Mouse (Mus musculus): Measurements from ENCODE around the gene Hapln1.

Gene Hapln1

DNA sequence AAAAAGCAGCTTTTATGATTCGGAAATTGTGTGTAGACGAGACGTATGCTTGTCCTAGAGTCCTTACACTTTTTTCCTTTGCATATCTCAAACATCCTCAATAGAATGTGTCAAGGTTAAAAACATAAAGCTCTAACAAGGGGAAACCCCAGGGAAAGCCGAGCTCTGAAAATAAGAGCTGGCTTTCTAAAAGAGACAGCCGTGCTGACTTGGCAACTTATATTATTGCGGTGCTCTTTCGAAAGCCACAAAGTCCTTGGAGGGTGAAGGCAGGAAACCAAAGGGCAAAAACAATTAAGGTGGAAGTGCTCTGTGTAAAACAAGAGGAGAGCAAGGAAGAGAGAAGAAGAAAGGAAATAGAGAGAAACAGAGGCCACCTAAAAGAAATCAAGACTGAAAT is 60.9 kb downstream of the Hapln1 start:
- DNase-seq (ENCODE audit: low spot score): no peak

DNA sequence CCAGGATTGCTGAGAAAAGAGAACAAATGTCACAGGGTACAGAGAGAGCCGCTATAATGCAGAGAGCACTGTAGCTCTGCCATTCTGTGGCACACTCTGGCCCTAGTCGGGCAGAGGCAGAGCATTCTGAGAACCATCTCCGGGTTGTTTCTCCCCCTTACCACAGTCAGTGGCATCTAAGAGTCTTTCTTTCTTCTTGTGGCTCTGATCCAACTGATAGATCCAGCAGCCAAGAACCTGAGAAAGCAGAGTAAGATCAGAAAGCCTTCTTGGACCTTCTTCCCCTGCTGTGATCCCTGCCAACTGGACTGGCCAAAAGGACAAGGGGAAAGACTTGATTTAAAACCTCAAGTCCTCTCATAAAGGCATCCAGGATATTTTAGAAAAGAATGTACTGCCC is 63.7 kb downstream of the Hapln1 start:
- no peak for DNase-seq (ENCODE audit: low spot score)

DNA sequence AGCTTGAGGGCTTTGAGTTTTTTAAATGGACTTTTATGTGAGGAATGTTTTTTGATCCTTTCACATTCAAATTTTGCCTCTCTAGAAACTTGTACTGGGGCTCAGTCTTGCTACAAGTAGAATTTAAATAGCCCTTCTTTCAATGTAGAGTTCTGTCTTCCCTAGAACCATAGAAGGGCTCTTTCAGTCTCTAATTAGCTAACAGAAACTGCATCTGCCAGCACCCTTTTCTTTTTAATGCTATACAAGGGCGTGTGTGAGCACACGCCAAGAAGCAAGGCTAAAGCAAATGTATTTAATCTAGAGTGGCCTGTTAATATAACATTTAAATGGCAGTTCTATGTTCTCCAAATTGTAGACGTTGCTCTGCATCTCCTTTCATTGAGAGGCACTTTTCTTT is 67.8 kb downstream of the Hapln1 start:
- DNase-seq (ENCODE audit: low spot score): no peak

DNA sequence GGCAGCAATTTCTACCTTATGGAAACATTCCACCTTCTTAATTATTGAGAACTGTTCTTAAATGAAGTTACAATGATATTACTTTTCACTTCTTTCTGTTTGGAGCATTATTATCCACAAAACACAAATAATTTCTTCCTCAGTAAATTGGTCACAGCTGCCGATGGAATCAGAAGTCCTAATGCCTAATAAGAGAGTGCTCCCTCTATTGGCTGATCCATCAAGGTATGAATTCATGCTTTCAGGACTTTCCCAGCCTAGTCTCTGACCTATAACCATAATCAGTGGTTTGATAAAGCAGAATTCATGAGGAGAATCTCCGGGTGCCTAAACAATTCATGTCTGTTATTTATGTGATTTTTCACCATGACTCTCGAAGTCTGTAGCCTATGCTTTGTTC is 79.5 kb downstream of the Hapln1 start:
- DNase-seq (ENCODE audit: low spot score): no peak

DNA sequence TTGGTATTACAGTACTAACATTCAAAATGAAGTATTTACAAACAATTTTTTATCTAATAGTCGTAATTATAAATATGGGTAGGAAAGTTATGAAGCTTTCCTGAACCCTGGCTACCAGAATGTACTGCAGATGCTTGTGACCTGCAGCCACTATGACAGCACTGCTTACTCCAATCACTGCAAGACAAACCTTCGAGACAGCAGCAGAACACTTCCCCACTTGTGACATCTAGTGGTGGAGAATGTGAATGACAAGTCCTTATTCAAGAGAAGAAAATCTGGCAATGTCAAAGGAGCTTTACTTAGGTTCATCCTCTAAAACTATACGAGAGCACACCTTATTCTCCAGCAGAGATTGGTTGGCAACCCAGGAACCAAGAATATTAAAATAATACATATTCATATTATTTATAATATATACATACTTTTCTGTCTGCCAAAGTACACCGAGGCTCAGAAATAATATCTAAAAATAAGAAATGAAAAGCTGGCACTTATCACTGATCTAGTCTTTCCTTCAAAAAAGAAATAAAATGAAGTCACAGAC is 94.6 kb downstream of the Hapln1 start:
- peak; percentile 44 for DNase-seq (ENCODE audit: low spot score)

DNA sequence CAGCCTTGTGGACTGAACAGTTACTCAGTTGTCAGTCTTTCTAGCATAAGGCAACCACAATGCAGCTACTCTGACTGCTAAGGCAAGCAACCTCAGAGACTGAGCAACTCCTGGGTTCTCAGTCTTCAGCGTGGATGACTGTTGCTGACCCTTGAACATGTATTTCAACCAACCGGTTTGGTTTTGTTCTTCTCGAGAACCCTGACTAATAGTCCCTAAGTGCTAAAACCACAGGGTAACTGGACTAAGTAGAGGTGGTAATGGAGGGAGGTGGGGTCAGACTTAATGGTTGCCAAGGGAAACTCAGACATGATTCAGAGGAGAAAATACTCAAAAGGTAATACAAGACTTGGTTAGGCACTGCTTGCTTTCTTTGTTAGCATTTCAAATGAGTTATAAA is 97.4 kb downstream of the Hapln1 start:
- no peak for DNase-seq (ENCODE audit: low spot score)

DNA sequence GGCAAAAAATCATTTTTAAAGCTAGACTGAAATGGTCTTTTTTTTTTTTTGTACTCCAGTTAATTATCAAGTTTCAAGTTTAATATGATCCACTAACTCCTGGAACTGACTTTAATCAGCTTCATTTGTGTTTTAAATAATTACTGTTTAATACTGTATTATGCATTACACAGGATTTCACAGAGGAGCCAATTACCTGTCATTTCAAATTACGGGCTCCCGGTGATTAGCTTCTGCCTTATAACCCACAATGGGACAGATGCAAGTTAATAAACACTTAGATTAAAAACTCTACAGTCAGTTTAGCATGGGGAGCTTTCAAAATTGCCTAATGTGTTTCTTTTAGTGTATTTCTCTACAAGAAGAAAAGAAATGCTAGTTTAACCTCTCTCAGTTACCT is 106.0 kb downstream of the Hapln1 start:
- no peak for DNase-seq (ENCODE audit: low spot score)

DNA sequence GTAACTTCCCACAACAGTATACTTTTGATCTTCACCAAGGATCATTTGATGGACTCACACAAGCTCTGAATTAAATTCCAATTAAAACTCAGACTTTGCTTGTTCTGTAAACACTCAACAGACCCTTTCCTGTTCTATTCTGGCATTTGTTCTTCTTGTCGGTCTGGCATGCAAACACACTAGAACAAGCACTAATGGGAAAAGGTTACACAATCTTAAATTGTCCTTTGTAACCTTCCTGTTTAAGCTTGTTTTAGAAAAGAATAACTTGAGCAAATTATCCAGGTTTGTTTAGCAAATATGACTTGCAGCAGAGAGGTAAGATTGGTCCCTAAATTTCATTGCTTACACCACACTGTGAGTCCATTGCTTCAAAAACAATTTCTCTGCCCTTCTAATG is 113.2 kb downstream of the Hapln1 start:
- peak; percentile 12 for DNase-seq (ENCODE audit: low spot score)

DNA sequence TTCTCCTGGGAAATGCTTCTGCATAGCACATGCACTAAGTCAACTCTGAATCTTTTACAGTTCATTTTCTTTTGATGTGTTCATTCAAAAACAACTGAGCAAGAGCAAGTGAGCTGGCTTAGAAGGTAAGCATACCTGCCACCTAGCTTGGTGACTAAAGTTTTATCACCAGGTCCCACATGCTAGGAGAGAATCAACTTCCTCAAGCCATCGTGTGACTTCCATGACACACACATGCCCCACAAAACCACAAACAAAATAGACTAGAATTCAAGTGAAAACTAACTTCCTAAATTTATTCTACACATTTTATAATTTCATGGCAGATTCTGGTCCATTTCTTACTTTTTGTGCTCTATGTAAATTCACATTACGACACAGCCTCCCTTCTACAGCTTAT is 113.7 kb downstream of the Hapln1 start:
- no peak for DNase-seq (ENCODE audit: low spot score)

DNA sequence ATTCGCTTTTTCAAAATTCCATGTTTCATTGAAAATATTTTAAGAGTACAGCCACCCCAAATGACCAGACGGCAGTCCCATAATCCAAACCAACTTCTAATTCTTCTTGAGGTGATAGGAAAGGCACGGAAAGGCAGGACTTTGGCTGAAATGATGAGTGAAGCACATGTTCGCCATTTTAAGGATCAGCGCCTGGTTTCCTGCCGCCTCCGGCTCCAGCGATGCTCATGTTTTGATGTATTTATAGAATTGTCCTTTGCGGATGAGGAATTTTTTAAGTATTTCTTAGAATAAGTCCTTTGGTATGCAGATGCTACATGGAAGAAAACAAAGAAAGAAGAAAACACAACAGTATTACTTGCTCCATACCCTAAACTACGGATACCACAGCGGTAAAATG is 117.5 kb downstream of the Hapln1 start:
- DNase-seq (ENCODE audit: low spot score): no peak
